Mouse (Mus musculus) hematopoietic stem cell, adult 5-6 weeks (primary cell): ENCODE measurements around the gene Ddi2. TPM values are rescaled to one million over a fixed set of nuclear protein-coding genes. Genes with fewer than 3 reads are reported as not detected.

ENCODE experiments used
- ATAC-seq, 2 experiments: fragments of 125-278 bp in 1 of 2; replicated peaks in 1 of 2; 2 replicates each; pipeline ENCODE4 v1.8.0; 2016 to 2017; ENCODE audit warnings: inconsistent platforms in 2 of 2, mild to moderate bottlenecking in 2 of 2, moderate number of reproducible peaks in 2 of 2, low read depth in 1 of 2, moderate TSS enrichment in 1 of 2; ENCODE audit not compliant: low FRiP score in 2 of 2, poor library complexity in 2 of 2, severe bottlenecking in 2 of 2, insufficient read depth in 1 of 2, low TSS enrichment in 1 of 2
- total RNA-seq: library from RNA; stranded (forward); fragments of 172-1452, 232-1000 nt; gene quantifications from 2 replicates; pipeline ENCODE4 v1.2.3, GENCODE M21; 2017

Ddi2 gene
- total RNA-seq, 1 experiment from 2014 or later: 23.6 TPM

DNA sequence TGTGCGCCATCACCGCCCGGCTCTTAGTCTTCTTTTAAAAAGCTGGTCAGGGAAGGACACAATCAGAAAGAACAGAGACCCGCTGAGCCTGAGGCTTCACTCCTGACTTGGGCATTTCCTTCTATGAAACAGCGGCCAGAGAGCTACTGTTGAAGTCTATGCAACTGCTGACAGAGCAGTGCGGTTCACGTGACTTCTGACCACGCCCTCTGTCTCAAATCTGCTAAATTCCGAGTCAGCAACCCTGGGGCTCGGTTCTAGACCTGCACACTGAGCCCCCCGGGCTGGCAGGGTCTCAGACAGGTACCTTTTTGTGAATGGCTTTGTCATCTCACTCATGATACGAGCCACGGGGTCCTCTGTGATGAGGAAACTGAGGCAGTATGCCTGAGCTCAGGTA is 50.9 kb downstream of the Ddi2 start:
- no peak for ATAC-seq

GRCm38 (mm10) chr4:141671389-141671788 is 51.8 kb downstream of the Ddi2 start:
- no peak for ATAC-seq

DNA sequence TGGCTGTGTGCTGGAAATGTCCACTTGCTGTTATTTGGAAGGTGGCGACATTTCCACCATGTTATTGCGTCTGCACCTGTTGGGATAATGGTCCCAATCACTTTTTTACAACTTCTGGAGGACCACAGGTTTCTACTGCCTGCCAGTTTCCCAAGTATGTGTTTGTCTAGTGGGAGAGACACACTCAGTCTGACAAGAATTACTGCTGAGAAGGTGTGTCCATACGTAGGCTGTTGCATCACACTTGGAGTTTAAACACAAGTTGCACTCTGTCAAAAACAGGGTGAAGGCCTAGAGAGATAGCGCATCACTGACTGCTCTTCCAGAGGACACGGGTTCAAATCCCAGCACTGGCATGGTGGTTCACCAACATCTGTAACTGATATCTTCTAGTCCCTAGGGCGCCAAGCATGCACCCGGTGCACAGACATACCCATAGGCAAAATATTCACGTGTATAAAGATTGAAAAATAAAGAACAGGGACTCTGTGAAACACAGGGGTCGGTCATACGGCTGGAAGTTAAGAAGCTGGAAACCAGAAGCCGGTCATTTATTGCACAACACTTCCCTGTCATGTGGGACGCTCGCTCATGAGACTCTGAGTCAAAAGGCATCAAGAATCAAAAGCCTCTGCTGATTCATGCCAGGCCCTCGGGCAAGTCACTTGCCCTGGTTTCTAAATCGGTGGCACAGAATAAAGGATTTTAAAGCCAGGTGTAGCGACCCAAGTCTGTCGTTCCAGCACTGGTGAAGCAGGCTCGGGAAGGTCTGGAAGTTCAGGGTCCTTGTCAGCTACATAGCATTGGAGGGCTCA is 53.1 kb downstream of the Ddi2 start:
- ATAC-seq: peak; percentile 45 to 47; a peak in 2 of 4 replicates

- ATAC-seq: peak in 1 of 2 experiments; percentile 12; a peak in 1 of 4 replicates
Observed at GRCm38 (mm10) chr4:141664799-141665198, 58.4 kb downstream of the Ddi2 start, which contains the start of gene Plekhm2. Gene Plekhm2 (minus strand): TSS chr4:141664899.

DNA sequence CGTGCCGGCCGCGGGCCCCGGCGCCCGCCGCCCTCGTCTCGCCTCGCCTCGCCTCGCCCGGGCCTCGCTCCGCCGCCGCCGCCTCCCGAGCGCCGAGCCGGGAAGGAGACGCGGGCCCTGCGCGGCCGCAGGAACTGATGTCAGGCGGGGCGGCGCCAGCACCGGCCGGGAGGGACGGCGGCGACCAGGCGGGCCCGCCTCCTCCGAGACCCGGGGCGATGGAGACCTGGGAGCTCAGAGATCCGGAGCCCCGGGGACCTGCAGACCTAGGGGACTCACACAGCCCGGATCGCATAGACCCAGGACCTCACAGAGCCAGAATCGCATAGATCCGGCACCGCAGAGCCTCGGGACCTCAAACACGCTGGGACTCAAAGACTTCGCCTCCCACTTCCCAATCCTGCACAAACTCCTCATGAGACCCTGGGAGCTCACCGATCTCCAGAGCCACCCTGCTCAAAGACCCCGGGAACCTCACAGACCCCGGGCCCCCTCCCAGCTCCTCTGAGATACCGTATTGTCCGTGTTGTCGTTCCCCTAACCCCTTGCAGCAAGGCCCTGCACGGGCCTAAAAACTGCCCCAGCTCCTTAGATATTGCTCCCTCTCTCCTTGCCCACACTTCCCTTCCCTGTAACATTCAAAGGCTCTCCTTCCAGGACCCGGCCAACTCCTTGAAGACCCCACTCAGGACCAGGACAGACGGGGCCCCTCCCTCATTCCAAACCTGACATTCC is 59.0 kb downstream of the Ddi2 start:
- ATAC-seq: peak; percentile 70 to 77

- ATAC-seq: peak in 1 of 2 experiments; percentile 7; a peak in 2 of 4 replicates
Observed at GRCm38 (mm10) chr4:141663122-141663931, 59.9 kb downstream of the Ddi2 start.

DNA sequence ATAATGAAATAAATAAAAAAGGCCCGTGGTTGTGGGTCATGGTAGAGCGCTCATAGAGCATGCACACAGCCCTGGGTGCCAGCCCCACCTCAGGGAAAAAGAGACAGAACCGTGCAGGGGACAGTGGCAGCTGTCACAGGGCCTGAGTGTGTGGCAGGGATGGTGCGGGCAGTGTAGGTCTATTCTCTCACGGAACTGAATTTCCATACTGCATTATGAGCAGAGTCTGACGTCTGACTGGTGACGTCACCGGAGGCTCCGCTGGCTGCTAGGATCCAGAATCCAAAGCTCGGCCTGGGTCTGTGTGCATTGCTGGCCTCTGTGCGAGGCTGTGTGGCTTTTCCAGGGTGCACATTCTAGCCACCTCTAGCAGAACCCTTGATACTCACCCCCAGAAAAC is 62.3 kb downstream of the Ddi2 start:
- ATAC-seq: no peak

DNA sequence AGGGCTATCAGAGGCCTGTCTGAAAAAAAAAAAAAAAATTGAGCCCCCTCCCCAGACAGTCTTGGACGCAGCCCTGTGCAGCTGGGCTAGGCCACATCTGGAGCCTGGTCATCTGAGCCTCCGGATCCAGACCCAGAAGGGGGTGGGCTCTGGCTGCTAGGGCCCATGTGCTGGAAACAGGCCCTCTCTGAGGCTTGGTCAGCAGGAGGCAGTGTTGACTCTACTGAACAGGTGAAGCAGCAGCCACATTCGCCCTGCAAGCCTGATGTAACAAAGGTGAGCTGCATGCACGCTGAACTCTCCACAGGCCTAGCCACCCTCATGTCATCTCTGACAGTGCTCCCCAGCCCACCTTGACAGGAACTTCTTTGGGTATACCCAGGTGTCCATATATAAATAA is 63.5 kb downstream of the Ddi2 start:
- no peak for ATAC-seq

DNA sequence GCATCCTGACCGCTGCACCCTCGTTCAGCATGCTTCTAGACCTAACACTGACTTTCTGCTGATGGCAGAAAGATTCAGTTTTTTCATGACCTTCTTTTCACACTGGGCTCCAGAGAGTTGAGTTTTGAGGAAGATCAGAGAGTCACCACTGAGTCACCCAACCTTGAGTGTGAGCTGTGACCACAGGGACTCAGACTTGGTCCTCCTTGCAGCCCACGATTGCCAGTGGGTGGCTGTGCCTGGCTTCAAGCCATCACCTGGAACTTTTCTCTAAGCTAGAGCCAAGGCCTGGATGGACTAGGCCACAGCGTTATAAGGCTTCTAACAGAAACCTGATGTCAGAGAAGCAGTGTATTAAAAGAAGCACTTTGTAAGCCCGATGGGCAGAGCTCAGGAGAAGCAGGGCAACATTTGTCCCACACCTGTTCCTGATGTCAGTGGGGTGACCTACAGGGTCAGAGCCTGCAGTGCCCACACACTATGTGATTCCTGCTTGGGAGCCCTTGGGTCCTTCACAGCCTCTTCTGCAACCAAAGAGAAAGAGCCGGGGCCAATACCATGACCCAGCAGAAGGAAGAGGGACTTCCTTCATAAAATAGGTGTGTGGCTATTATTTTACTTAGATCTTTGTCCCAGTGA is 64.3 kb downstream of the Ddi2 start:
- no peak for ATAC-seq

GRCm38 (mm10) chr4:141656932-141657331 is 66.3 kb downstream of the Ddi2 start:
- no peak for ATAC-seq

GRCm38 (mm10) chr4:141655908-141656608 is 67.2 kb downstream of the Ddi2 start:
- peak; percentile 73 to 86 for ATAC-seq

DNA sequence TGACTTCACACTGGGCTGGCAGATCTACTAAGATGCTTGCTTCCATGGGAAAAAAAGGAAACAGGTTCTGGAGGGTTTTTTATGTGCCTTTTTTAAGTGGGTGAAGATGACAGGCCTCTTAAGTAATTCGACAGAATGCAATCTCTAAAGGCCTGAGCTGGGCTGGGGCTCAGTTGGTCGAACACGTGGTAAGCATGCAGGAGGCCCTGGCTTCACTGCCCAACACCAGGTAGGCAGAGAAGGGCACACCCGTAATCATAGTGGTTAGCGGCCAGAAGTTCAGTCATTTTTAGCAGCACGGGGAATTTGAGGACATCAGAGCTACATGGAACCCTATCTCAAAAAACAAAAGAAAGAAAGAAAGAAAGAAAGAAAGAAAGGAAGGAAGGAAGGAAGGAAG is 68.7 kb downstream of the Ddi2 start:
- no peak for ATAC-seq

GRCm38 (mm10) chr4:141653813-141654212 is 69.4 kb downstream of the Ddi2 start:
- ATAC-seq: no peak

DNA sequence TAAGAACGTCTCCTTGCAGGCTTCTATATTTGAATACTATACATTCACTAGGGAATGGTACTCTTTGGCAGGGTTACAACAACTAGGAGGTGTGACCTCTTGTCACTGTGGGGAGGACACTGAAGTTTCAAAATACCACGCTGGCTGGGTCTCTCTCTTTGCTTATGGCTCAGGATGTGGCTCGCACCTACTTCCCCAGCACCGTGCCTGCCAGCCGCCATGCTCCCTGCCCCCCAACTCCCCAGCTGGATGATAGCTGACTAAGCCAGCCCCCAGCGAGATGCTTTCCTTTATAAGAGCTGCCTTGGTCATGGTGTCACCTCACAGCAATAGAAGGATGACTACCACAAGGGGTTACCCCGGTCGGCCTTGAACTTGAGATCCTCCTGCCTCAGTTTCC is 70.2 kb downstream of the Ddi2 start:
- peak in 1 of 2 experiments; percentile 30; a peak in 2 of 4 replicates for ATAC-seq

- ATAC-seq: no peak
Observed at GRCm38 (mm10) chr4:141651944-141652343, 71.3 kb downstream of the Ddi2 start.

DNA sequence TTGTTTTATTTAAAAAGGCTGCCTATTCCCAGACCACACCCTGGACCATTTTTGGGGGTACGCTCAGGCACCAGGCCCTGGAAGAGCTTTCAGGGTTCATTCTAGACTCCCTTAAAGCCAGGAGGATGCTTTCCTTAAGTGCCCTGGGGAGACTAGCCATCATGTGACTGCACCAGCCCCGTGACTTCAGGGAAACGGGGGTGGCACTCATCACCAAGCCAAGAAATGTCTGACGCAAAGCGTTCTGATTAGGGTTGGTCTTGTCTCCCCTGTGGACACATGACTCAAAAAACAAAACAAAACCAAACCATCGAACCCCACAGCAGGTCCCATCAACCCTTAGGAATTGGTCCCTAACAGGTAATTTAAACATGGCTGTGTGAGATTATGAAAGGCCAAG is 71.9 kb downstream of the Ddi2 start:
- ATAC-seq: no peak

- no peak for ATAC-seq
Observed at GRCm38 (mm10) chr4:141649244-141649643, 74.0 kb downstream of the Ddi2 start.
